Mouse (Mus musculus) liver, postnatal 0 days (tissue): ENCODE data around the gene Ntrk3.

ENCODE experiments used
- CTCF ChIP-seq: sonication (generic); IDR thresholded peaks from 2 replicates; pipeline ENCODE4 v1.5.1; 2016; ENCODE audit warnings: antibody characterized with exemption, low read depth
- EP300 ChIP-seq: IDR thresholded peaks from 2 replicates; pipeline ENCODE4 v1.6.1; 2016; ENCODE audit warnings: antibody characterized with exemption, low read depth, mild to moderate bottlenecking

- TF ChIP-seq CTCF: peak; percentile 33
- TF ChIP-seq EP300: no peak
Measured at GRCm38 (mm10) chr7:78579461-78580234, 158.2 kb downstream of the Ntrk3 start.
